Mouse (Mus musculus): ENCODE measurements around the gene Nkx6-1.
A peak's percentile ranks its signal among the peaks of the same experiment; 100 is the strongest.

Nkx6-1 gene

GRCm38 (mm10) chr5:101664945-101665615 lies at the start of gene Nkx6-1:
Gene Nkx6-1 (minus strand): TSS chr5:101664996.
- DNase-seq (ENCODE audit: low spot score): peak; percentile 98

- no peak for DNase-seq (ENCODE audit: low spot score)
Measured at GRCm38 (mm10) chr5:101713064-101713613, 48.3 kb upstream of the Nkx6-1 start.

GRCm38 (mm10) chr5:101703374-101704260 lies 38.8 kb upstream of the Nkx6-1 start:
- DNase-seq (ENCODE audit: low spot score): no peak

- DNase-seq (ENCODE audit: low spot score): no peak
Measured at GRCm38 (mm10) chr5:101702636-101703035, 37.8 kb upstream of the Nkx6-1 start.

GRCm38 (mm10) chr5:101700607-101701006 lies 35.8 kb upstream of the Nkx6-1 start:
- DNase-seq (ENCODE audit: low spot score): peak; percentile 86

- peak; percentile 86 for DNase-seq (ENCODE audit: low spot score)
Measured at GRCm38 (mm10) chr5:101688581-101688980, 23.8 kb upstream of the Nkx6-1 start.

- peak; percentile 28 for DNase-seq (ENCODE audit: low spot score)
Measured at GRCm38 (mm10) chr5:101683340-101683739, 18.5 kb upstream of the Nkx6-1 start.

GRCm38 (mm10) chr5:101680338-101680737 lies 15.5 kb upstream of the Nkx6-1 start:
- no peak for DNase-seq (ENCODE audit: low spot score)

GRCm38 (mm10) chr5:101669381-101669780 lies 4.6 kb upstream of the Nkx6-1 start:
- peak; percentile 88 for DNase-seq (ENCODE audit: low spot score)

GRCm38 (mm10) chr5:101668475-101668874 lies 3.7 kb upstream of the Nkx6-1 start:
- no peak for DNase-seq (ENCODE audit: low spot score)

GRCm38 (mm10) chr5:101668028-101668427 lies 3.2 kb upstream of the Nkx6-1 start:
- DNase-seq (ENCODE audit: low spot score): peak; percentile 43

GRCm38 (mm10) chr5:101667263-101667990 lies 2.6 kb upstream of the Nkx6-1 start:
- peak; percentile 42 for DNase-seq (ENCODE audit: low spot score)

GRCm38 (mm10) chr5:101666713-101667112 lies 1.9 kb upstream of the Nkx6-1 start:
- peak; percentile 53 for DNase-seq (ENCODE audit: low spot score)

GRCm38 (mm10) chr5:101666091-101666490 lies 1.3 kb upstream of the Nkx6-1 start:
- peak; percentile 48 for DNase-seq (ENCODE audit: low spot score)

GRCm38 (mm10) chr5:101664423-101664921 lies 324 bp downstream of the Nkx6-1 start:
- peak; percentile 60 for DNase-seq (ENCODE audit: low spot score)

GRCm38 (mm10) chr5:101663621-101664422 lies 974 bp downstream of the Nkx6-1 start:
- DNase-seq (ENCODE audit: low spot score): peak; percentile 22

GRCm38 (mm10) chr5:101663176-101663575 lies 1.6 kb downstream of the Nkx6-1 start:
- peak; percentile 82 for DNase-seq (ENCODE audit: low spot score)

- DNase-seq (ENCODE audit: low spot score): peak; percentile 32
Measured at GRCm38 (mm10) chr5:101662485-101662884, 2.3 kb downstream of the Nkx6-1 start.

GRCm38 (mm10) chr5:101661561-101662211 lies 3.1 kb downstream of the Nkx6-1 start:
- peak; percentile 58 for DNase-seq (ENCODE audit: low spot score)

- DNase-seq (ENCODE audit: low spot score): peak; percentile 49
Measured at GRCm38 (mm10) chr5:101660666-101661065, 4.1 kb downstream of the Nkx6-1 start.
